Mouse (Mus musculus) liver, embryonic 14.5 days (tissue): ENCODE data around the gene Cpa5. TPM values are rescaled to one million over a fixed set of nuclear protein-coding genes. Genes with fewer than 3 reads are reported as not detected.

Experiments
- ATAC-seq: fragments of 200-750 bp; cut with Nextera tagmentation; 2 replicates; pipeline ENCODE4 v1.8.0; 2017; ENCODE audit warnings: moderate number of reproducible peaks, mild to moderate bottlenecking, moderate library complexity; ENCODE audit not compliant: insufficient read depth
- DNase-seq, 3 experiments: peaks; one replicate each; pipeline ENCODE4 v3.0.0-alpha.2; 2012 to 2013; ENCODE audit warnings: low read depth in 3 of 3, low spot score in 3 of 3
- H3K27ac ChIP-seq: fragments of 300-500 bp; sonication (generic); 2 replicates; pipeline ENCODE4 v1.5.1; 2014; ENCODE audit warnings: moderate library complexity, mild to moderate bottlenecking, control low read depth, inconsistent platforms
- H3K27me3 ChIP-seq: fragments of 300-500 bp; sonication (generic); 2 replicates; pipeline ENCODE4 v1.6.1; 2014; ENCODE audit warnings: mild to moderate bottlenecking, low read length, moderate library complexity; ENCODE audit not compliant: control insufficient read depth, insufficient read depth
- H3K36me3 ChIP-seq: fragments of 300-500 bp; sonication (generic); replicated peaks from 2 replicates; pipeline ENCODE4 v1.6.1; 2014; ENCODE audit warnings: low read depth; ENCODE audit not compliant: control insufficient read depth, insufficient read depth
- H3K4me1 ChIP-seq, 2 experiments: fragments of 200-500 bp in 1 of 2; fragments of 300-500 bp in 1 of 2; sonication (generic) in 1 of 2; replicated peaks; 2 replicates each; pipeline ENCODE4 v1.6.1; 2012 to 2014; ENCODE audit warnings: antibody characterized with exemption in 1 of 2, inconsistent platforms in 1 of 2, low read length in 1 of 2; ENCODE audit not compliant: control insufficient read depth in 2 of 2, insufficient read depth in 2 of 2
- H3K4me2 ChIP-seq: fragments of 300-500 bp; sonication (generic); 2 replicates; pipeline ENCODE4 v1.6.1; 2014; ENCODE audit warnings: low read depth, mild to moderate bottlenecking, control low read depth, moderate library complexity
- H3K4me3 ChIP-seq, 2 experiments: fragments of 200-500 bp in 1 of 2; fragments of 300-500 bp in 1 of 2; sonication (generic) in 1 of 2; 2 replicates each; pipeline ENCODE4 v1.5.1; 2012 to 2014; ENCODE audit warnings: low read depth in 2 of 2, low read length in 2 of 2, mild to moderate bottlenecking in 2 of 2, control low read depth in 1 of 2, inconsistent platforms in 1 of 2, moderate library complexity in 1 of 2; ENCODE audit not compliant: insufficient read depth in 1 of 2
- H3K9ac ChIP-seq: fragments of 300-500 bp; sonication (generic); replicated peaks from 2 replicates; pipeline ENCODE4 v1.6.1; 2014; ENCODE audit warnings: mild to moderate bottlenecking, control low read depth, moderate library complexity
- H3K9me3 ChIP-seq: fragments of 300-500 bp; sonication (generic); 2 replicates; pipeline ENCODE4 v1.6.1; 2016; ENCODE audit warnings: low read length, mixed read lengths; ENCODE audit not compliant: control insufficient read depth
- CTCF ChIP-seq: IDR thresholded peaks from 2 replicates; pipeline ENCODE4 v1.5.1; 2016; ENCODE audit warnings: antibody characterized with exemption, low read depth, control low read depth
- EP300 ChIP-seq: IDR thresholded peaks from 2 replicates; pipeline ENCODE4 v1.6.1; 2016; ENCODE audit warnings: antibody characterized with exemption, low read depth
- WGBS: fragments of 180-500 bp; shearing (Covaris S2); extraction: QIAGEN DNeasy Blood & Tissue Kit; methylation state at CpG from one replicate; pipeline ENCODE4 v1.1.7; 2014; ENCODE audit not compliant: insufficient replicate concordance; 5-methylcytosine and 5-hydroxymethylcytosine counted together
- polyA plus RNA-seq, 2 experiments: library from polyadenylated mRNA; depleted of rRNA in 1 of 2; stranded (reverse) in 1 of 2; unstranded in 1 of 2; fragments of >200 nt; fragmentation: Nextera tagmentation in 1 of 2; extraction: Ambion mirVana in 1 of 2; gene quantifications; 2 replicates each; pipeline versions ENCODE4 v1.2.1 to v1.2.3; 2012 to 2014

The Cpa5 gene
- polyA plus RNA-seq (2012; rRNA removed), result 0.02 TPM in 1 of 2 replicates, not detected in the other
- not detected in 2 replicates for polyA plus RNA-seq (2014; fragmentation: Nextera tagmentation; extraction: Ambion mirVana)

- no peak within 1 kb of the TSS for H3K9ac ChIP-seq
- no peaks in the 10 kb centered on the region for H3K9me3 ChIP-seq
- no peaks in the 10 kb centered on the region for H3K36me3 ChIP-seq
- no peaks in the 10 kb centered on the region for H3K4me1 ChIP-seq
- no peak for DNase-seq
- no peak within 1 kb of the TSS for H3K4me3 ChIP-seq
- TF ChIP-seq EP300, result no peak
- TF ChIP-seq CTCF, result no peak
- H3K27ac ChIP-seq, result no peak within 1 kb of the TSS
- WGBS, result 84% methylated on average over 7 of the region's 7 CpGs
- ATAC-seq, result no peak
- no peaks in the 10 kb centered on the region; the same call in 1 of the 2 replicates for H3K27me3 ChIP-seq
- H3K4me2 ChIP-seq, result no peak within 1 kb of the TSS
These were observed at the start of gene Cpa5 for GRCm38 (mm10) chr6:30610710-30611109. Gene Cpa5, plus strand, starts transcription at chr6:30611010.

- DNase-seq (no peak), ATAC-seq (no peak)
- H3K9ac ChIP-seq, result no peak overlapping the region
- TF ChIP-seq CTCF (no peak), EP300 (no peak)
- H3K9me3 ChIP-seq, result no peaks in the 10 kb centered on the region
- no peaks in the 10 kb centered on the region for H3K4me1 ChIP-seq
- no peak overlapping the region for H3K4me2 ChIP-seq
- no peak overlapping the region for H3K4me3 ChIP-seq
- 39% methylated on average over 4 of the region's 4 CpGs for WGBS
- no peak overlapping the region for H3K27ac ChIP-seq
- no peaks in the 10 kb centered on the region for H3K36me3 ChIP-seq
- no peaks in the 10 kb centered on the region for H3K27me3 ChIP-seq
These were observed 48.7 kb upstream of the Cpa5 start for GRCm38 (mm10) chr6:30562132-30562531.

GRCm38 (mm10) chr6:30563575-30563974 is 47.2 kb upstream of the Cpa5 start:
- no peaks in the 10 kb centered on the region for H3K27me3 ChIP-seq
- no peaks in the 10 kb centered on the region for H3K4me1 ChIP-seq
- H3K27ac ChIP-seq, result no peak overlapping the region
- H3K36me3 ChIP-seq, result no peaks in the 10 kb centered on the region
- no peak for DNase-seq
- ATAC-seq, result no peak
- no peaks in the 10 kb centered on the region for H3K9me3 ChIP-seq
- no peak overlapping the region for H3K4me3 ChIP-seq
- H3K9ac ChIP-seq, result no peak overlapping the region
- H3K4me2 ChIP-seq, result no peak overlapping the region
- WGBS, result 49% methylated on average over 6 of the region's 6 CpGs
- TF ChIP-seq CTCF (no peak), EP300 (no peak)

GRCm38 (mm10) chr6:30564051-30564450 is 46.8 kb upstream of the Cpa5 start:
- H3K4me2 ChIP-seq, result no peak overlapping the region
- TF ChIP-seq CTCF (no peak), EP300 (no peak)
- no peak overlapping the region for H3K4me3 ChIP-seq
- no peak overlapping the region for H3K9ac ChIP-seq
- 80% methylated on average over 6 of the region's 6 CpGs for WGBS
- no peaks in the 10 kb centered on the region for H3K27me3 ChIP-seq
- H3K27ac ChIP-seq, result no peak overlapping the region
- no peaks in the 10 kb centered on the region for H3K36me3 ChIP-seq
- no peak for DNase-seq
- no peak for ATAC-seq
- no peaks in the 10 kb centered on the region for H3K4me1 ChIP-seq
- H3K9me3 ChIP-seq, result no peaks in the 10 kb centered on the region

- Histone ChIP-seq H3K36me3 (no peaks in the 10 kb centered on the region), H3K27ac (no peak within 1 kb of the TSS), H3K27me3 (no peaks in the 10 kb centered on the region), H3K4me1 (no peaks in the 10 kb centered on the region), H3K4me3 (no peak within 1 kb of the TSS), H3K9me3 (no peaks in the 10 kb centered on the region), H3K4me2 (no peak within 1 kb of the TSS), H3K9ac (no peak within 1 kb of the TSS)
- no peak for TF ChIP-seq EP300
- no peak for TF ChIP-seq CTCF
- 60% methylated on average over 5 of the region's 5 CpGs for WGBS
- no peak for DNase-seq
- ATAC-seq, result no peak
These were observed 42.7 kb upstream of the Cpa5 start, which contains the start of gene Cpa4 for GRCm38 (mm10) chr6:30568069-30568468. Gene Cpa4, plus strand, starts transcription at chr6:30568369.
